Mouse (Mus musculus) erythroblast, embryonic 14.5 days (primary cell): ENCODE results near the gene Phf14. TPM values are rescaled to one million over a fixed set of nuclear protein-coding genes. Genes with fewer than 3 reads are reported as not detected.

ENCODE experiments used
- H3K27me3 ChIP-seq: 2 replicates; pipeline ENCODE4 v1.6.1; 2012; ENCODE audit warnings: inconsistent platforms; ENCODE audit not compliant: control insufficient read depth
- H3K36me3 ChIP-seq: 2 replicates; pipeline ENCODE4 v1.6.1; 2012; ENCODE audit warnings: mild to moderate bottlenecking, inconsistent platforms; ENCODE audit not compliant: control insufficient read depth
- H3K4me1 ChIP-seq: 2 replicates; pipeline ENCODE4 v1.6.1; 2012; ENCODE audit warnings: inconsistent platforms; ENCODE audit not compliant: control insufficient read depth
- H3K4me3 ChIP-seq: replicated peaks from 2 replicates; pipeline ENCODE3; 2012; ENCODE audit warnings: moderate library complexity, mild to moderate bottlenecking, inconsistent platforms
- H3K9me3 ChIP-seq: 2 replicates; pipeline ENCODE4 v1.6.1; 2012; ENCODE audit warnings: low read length, inconsistent platforms, mixed read lengths; ENCODE audit not compliant: control insufficient read depth
- GATA1 ChIP-seq: IDR thresholded peaks from 2 replicates; pipeline ENCODE4 v1.6.1; 2012; ENCODE audit warnings: low read length, inconsistent platforms, mixed read lengths
- TAL1 ChIP-seq: IDR thresholded peaks from 3 replicates; pipeline ENCODE4 v1.6.1; 2012; ENCODE audit warnings: low read length, inconsistent platforms, mixed read lengths
- polyA plus RNA-seq: library from polyadenylated mRNA; stranded (reverse); fragments of >175 nt; gene quantifications from 2 replicates; pipeline ENCODE4 v1.2.3, GENCODE M21; 2012

Gene Phf14
- polyA plus RNA-seq, 1 experiment: 0.42 TPM

- Histone ChIP-seq H3K36me3 (peaks cover 3% of the 10 kb centered on the region), H3K27me3 (no peaks in the 10 kb centered on the region), H3K4me1 (no peaks in the 10 kb centered on the region), H3K9me3 (no peaks in the 10 kb centered on the region), H3K4me3 (no peak overlapping the region)
- TF ChIP-seq GATA1 (no peak), TAL1 (no peak)
Measured at GRCm38 (mm10) chr6:12052884-12053283, 145.3 kb downstream of the Phf14 start.

GRCm38 (mm10) chr6:12054149-12054548 lies 146.5 kb downstream of the Phf14 start:
- no peaks in the 10 kb centered on the region for H3K27me3 ChIP-seq
- no peaks in the 10 kb centered on the region; the same call in 1 of the 2 replicates for H3K36me3 ChIP-seq
- H3K9me3 ChIP-seq: no peaks in the 10 kb centered on the region
- no peak overlapping the region for H3K4me3 ChIP-seq
- TF ChIP-seq TAL1 (no peak), GATA1 (no peak)
- H3K4me1 ChIP-seq: no peaks in the 10 kb centered on the region

GRCm38 (mm10) chr6:12058717-12059116 lies 151.1 kb downstream of the Phf14 start:
- Histone ChIP-seq H3K36me3 (peaks cover 3% of the 10 kb centered on the region; the same call in 1 of the 2 replicates), H3K9me3 (no peaks in the 10 kb centered on the region), H3K4me1 (no peaks in the 10 kb centered on the region), H3K4me3 (no peak overlapping the region), H3K27me3 (no peaks in the 10 kb centered on the region)
- TF ChIP-seq GATA1: no peak

GRCm38 (mm10) chr6:12059971-12060370 lies 152.4 kb downstream of the Phf14 start:
- TF ChIP-seq TAL1 (no peak), GATA1 (no peak)
- Histone ChIP-seq H3K4me3 (no peak overlapping the region), H3K36me3 (peaks cover 3% of the 10 kb centered on the region; the same call in 1 of the 2 replicates), H3K9me3 (no peaks in the 10 kb centered on the region), H3K27me3 (no peaks in the 10 kb centered on the region), H3K4me1 (no peaks in the 10 kb centered on the region)

- no peaks in the 10 kb centered on the region for H3K9me3 ChIP-seq
- no peaks in the 10 kb centered on the region for H3K27me3 ChIP-seq
- H3K36me3 ChIP-seq: peaks cover 3% of the 10 kb centered on the region; the same call in 1 of the 2 replicates
- no peaks in the 10 kb centered on the region for H3K4me1 ChIP-seq
- H3K4me3 ChIP-seq: no peak overlapping the region
- TF ChIP-seq TAL1 (no peak), GATA1 (no peak)
Measured at GRCm38 (mm10) chr6:12060452-12061140, 153.0 kb downstream of the Phf14 start.

- no peaks in the 10 kb centered on the region for H3K9me3 ChIP-seq
- H3K4me1 ChIP-seq: no peaks in the 10 kb centered on the region
- TF ChIP-seq GATA1 (no peak), TAL1 (no peak)
- H3K36me3 ChIP-seq: no peaks in the 10 kb centered on the region; the same call in 1 of the 2 replicates
- H3K4me3 ChIP-seq: no peak overlapping the region
- no peaks in the 10 kb centered on the region for H3K27me3 ChIP-seq
Measured at GRCm38 (mm10) chr6:12067956-12068355, 160.3 kb downstream of the Phf14 start.

GRCm38 (mm10) chr6:12069357-12069756 lies 161.7 kb downstream of the Phf14 start:
- Histone ChIP-seq H3K27me3 (no peaks in the 10 kb centered on the region), H3K9me3 (no peaks in the 10 kb centered on the region), H3K4me1 (no peaks in the 10 kb centered on the region), H3K36me3 (no peaks in the 10 kb centered on the region; the same call in 1 of the 2 replicates), H3K4me3 (no peak overlapping the region)
- TF ChIP-seq TAL1 (no peak), GATA1 (no peak)

- TF ChIP-seq TAL1: no peak
- no peak for TF ChIP-seq GATA1
Measured at GRCm38 (mm10) chr6:12074599-12074998, 167.0 kb downstream of the Phf14 start.

GRCm38 (mm10) chr6:12077338-12077737 lies 169.7 kb downstream of the Phf14 start:
- Histone ChIP-seq H3K4me1 (no peaks in the 10 kb centered on the region), H3K27me3 (no peaks in the 10 kb centered on the region), H3K4me3 (no peak overlapping the region), H3K36me3 (peaks cover 3% of the 10 kb centered on the region), H3K9me3 (no peaks in the 10 kb centered on the region)
- no peak for TF ChIP-seq GATA1
- TF ChIP-seq TAL1: no peak

More at GRCm38 (mm10) chr6:12074599-12074998, 167.0 kb downstream of the Phf14 start:
- Histone ChIP-seq H3K4me1 (no peaks in the 10 kb centered on the region), H3K9me3 (no peaks in the 10 kb centered on the region), H3K36me3 (no peaks in the 10 kb centered on the region; the same call in 1 of the 2 replicates), H3K27me3 (no peaks in the 10 kb centered on the region), H3K4me3 (no peak overlapping the region)
